Mouse (Mus musculus) limb, embryonic 13.5 days (tissue): ENCODE data around the gene 9130213A22Rik. TPM values are rescaled to one million over a fixed set of nuclear protein-coding genes. Genes with fewer than 3 reads are reported as not detected.

Experiments used
- ATAC-seq: fragments of 200-750 bp; cut with Nextera tagmentation; 2 replicates; pipeline ENCODE4 v1.8.0; 2017; ENCODE audit warnings: low read depth, moderate number of reproducible peaks, moderate TSS enrichment; ENCODE audit not compliant: low FRiP score
- H3K27ac ChIP-seq: fragments of 300-500 bp; sonication (generic); 2 replicates; pipeline ENCODE4 v1.5.1; 2015; ENCODE audit warnings: inconsistent platforms, mild to moderate bottlenecking, moderate library complexity
- H3K27me3 ChIP-seq: fragments of 300-500 bp; sonication (generic); 2 replicates; pipeline ENCODE4 v1.6.1; 2015; ENCODE audit warnings: mild to moderate bottlenecking, inconsistent platforms
- H3K36me3 ChIP-seq: fragments of 300-500 bp; sonication (generic); 2 replicates; pipeline ENCODE4 v1.6.1; 2015; ENCODE audit warnings: inconsistent platforms, mild to moderate bottlenecking, moderate library complexity
- H3K4me1 ChIP-seq: fragments of 300-500 bp; sonication (generic); 2 replicates; pipeline ENCODE4 v1.6.1; 2015; ENCODE audit warnings: inconsistent platforms
- H3K4me2 ChIP-seq: fragments of 300-500 bp; sonication (generic); replicated peaks from 2 replicates; pipeline ENCODE4 v1.6.1; 2015; ENCODE audit warnings: inconsistent platforms, mild to moderate bottlenecking, moderate library complexity
- H3K4me3 ChIP-seq: fragments of 300-500 bp; sonication (generic); 2 replicates; pipeline ENCODE4 v1.5.1; 2015; ENCODE audit warnings: moderate library complexity, mild to moderate bottlenecking, inconsistent platforms
- H3K9ac ChIP-seq: fragments of 300-500 bp; sonication (generic); 2 replicates; pipeline ENCODE4 v1.6.1; 2015; ENCODE audit warnings: mild to moderate bottlenecking, inconsistent platforms
- H3K9me3 ChIP-seq: fragments of 300-500 bp; sonication (generic); 2 replicates; pipeline ENCODE4 v1.6.1; 2016; ENCODE audit warnings: inconsistent platforms
- WGBS: fragments of 180-500 bp; shearing (Covaris S2); methylation state at CpG from one replicate; pipeline ENCODE4 v1.1.7; 2015; 5-methylcytosine and 5-hydroxymethylcytosine counted together
- polyA plus RNA-seq: library from polyadenylated mRNA; unstranded; fragments of >200 nt; fragmentation: Nextera tagmentation; extraction: Ambion mirVana; gene quantifications from 2 replicates; pipeline ENCODE4 v1.2.1, GENCODE M21; 2015

The 9130213A22Rik gene
- polyA plus RNA-seq, 1 experiment from 2014 or later, result 0.52 TPM

GRCm38 (mm10) chr11:69075764-69076479 lies 46.5 kb downstream of the 9130213A22Rik start:
- no peak overlapping the region for H3K9ac ChIP-seq
- no peak overlapping the region for H3K27ac ChIP-seq
- no peaks in the 10 kb centered on the region for H3K36me3 ChIP-seq
- ATAC-seq, result no peak
- no peaks in the 10 kb centered on the region for H3K27me3 ChIP-seq
- no peaks in the 10 kb centered on the region for H3K9me3 ChIP-seq
- 50% methylated on average over 9 of the region's 9 CpGs for WGBS
- H3K4me2 ChIP-seq, result no peak overlapping the region
- H3K4me3 ChIP-seq, result no peak overlapping the region
- H3K4me1 ChIP-seq, result peaks cover 24% of the 10 kb centered on the region

DNA sequence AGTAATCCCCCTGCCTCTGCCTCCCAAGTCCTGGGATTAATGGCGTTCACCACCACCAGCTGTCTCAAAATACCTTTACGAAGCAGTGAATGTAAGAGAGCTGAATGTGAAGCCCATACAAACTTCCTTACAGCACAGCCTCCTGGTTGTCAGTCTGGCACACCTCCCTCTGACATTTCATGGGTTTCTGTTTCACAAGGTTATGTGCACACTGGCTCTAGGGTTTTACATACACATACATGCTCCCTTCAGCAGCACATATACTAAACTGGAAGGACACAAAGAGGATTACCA lies 47.7 kb downstream of the 9130213A22Rik start:
- H3K4me2 ChIP-seq, result no peak overlapping the region
- H3K9ac ChIP-seq, result no peak overlapping the region
- H3K27me3 ChIP-seq, result no peaks in the 10 kb centered on the region
- 43% methylated on average over 2 of the region's 2 CpGs for WGBS
- no peak overlapping the region for H3K4me3 ChIP-seq
- peaks cover 24% of the 10 kb centered on the region for H3K4me1 ChIP-seq
- H3K9me3 ChIP-seq, result no peaks in the 10 kb centered on the region
- ATAC-seq, result no peak
- peak overlapping the region; percentile 82 for H3K27ac ChIP-seq
- H3K36me3 ChIP-seq, result no peaks in the 10 kb centered on the region

DNA sequence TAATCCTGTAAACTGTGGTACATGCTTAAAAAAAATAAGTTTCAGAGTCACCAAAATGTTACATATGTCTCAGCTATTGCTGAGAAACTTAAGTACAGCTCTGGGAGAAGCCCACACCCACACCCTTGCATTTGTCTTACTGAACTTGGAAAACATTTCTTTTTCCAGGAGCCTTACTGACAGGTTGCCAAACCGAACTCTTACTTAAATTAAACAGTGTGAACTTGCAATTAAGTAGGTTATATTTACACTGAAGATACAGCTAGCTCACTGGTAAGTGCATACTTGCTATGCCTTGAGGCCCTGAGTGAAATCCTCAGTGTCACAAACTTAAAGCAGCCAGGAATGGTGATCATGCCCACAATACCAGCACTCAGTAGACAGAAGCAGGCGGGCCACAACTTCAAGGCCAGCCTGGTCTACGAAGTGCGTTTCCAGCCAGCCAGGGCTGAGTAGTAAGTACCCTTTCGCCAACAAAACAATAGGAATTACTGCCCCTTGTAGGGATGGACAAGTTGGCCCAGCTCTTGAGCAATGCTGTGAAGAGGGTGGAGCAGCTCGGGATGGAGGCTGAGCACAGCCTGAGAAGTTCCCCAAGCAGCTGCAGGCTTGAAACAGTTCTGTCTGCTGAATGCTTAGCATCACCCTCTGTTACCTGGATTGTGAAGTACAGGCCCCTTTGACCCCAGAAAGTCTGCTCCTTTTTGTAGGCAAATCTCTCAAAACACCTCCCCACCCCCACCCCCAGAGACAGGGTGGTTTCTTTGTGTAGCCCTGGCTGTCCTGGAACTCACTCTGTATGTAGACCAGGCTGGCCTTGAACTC lies 48.2 kb downstream of the 9130213A22Rik start:
- H3K4me3 ChIP-seq, result no peak overlapping the region
- peak overlapping the region; percentile 82 for H3K27ac ChIP-seq
- H3K27me3 ChIP-seq, result no peaks in the 10 kb centered on the region
- H3K4me2 ChIP-seq, result 0 out of 2 replicates have a peak overlapping the region, but pooled peaks have one; percentile 60
- no peak for ATAC-seq
- no peak overlapping the region for H3K9ac ChIP-seq
- no peaks in the 10 kb centered on the region for H3K36me3 ChIP-seq
- WGBS, result 42% methylated on average over 6 of the region's 6 CpGs
- H3K4me1 ChIP-seq, result peaks cover 24% of the 10 kb centered on the region
- H3K9me3 ChIP-seq, result no peaks in the 10 kb centered on the region

DNA sequence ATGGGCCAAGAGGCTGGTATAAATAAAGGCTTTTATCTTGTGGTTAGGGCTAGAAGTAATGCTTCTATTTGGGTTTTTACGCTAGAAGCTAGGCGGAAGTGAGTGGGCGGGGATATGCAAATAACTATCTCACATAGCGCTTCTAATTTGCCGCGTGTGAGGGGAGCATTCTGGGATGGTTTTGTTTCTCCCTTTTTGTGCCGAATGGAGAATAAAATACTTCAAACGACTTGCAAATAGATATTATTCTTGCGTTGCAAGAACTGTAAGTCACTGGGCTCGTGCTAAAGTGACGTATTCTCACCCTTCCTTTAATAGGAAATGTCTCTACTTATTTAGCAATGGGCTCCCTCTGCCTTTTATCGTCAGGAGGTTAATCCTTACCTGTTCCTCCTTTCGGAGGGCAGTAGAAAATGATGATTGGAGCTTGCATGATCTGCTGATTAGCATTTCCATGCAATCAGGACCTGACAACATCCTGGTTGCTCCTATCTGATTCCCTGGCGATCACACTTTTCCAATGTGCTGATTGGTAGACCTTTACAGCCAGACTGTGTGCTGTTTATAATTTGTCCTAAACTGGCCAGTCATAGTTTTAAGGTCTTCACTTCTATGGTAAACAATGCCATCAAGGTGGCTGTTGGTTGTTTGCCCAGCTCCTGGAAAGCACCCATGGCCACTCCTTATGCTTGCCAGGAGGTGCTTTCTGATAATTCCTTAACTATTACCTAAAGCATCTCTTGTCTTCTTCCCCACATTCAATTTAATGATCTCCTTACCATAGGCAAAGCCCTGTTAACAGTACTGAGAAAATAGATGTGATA lies 49.1 kb downstream of the 9130213A22Rik start:
- peak; percentile 64 for ATAC-seq
- peak overlapping the region; percentile 52; the same call in 1 of the 2 replicates for H3K9ac ChIP-seq
- under 1% methylated on average over 14 of the region's 14 CpGs for WGBS

DNA sequence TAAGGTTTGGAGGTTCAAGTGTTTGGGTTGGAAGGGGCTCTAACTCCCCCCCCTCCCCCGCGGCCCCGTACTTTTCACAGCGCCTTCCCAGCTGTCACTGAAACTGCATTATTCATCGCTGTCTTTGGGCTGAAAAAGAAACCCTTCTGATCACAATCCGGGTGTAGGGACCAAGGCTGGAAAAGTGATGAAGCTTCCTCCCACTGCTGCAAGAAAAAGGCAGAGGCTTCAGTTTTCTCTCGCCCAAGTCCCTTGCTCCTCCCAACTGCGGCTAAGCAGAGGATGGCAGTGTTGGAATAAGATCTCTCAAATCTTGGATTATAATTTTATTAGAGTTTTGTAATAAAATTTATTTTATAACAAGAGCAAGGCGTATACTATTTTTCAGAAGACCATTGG lies 49.7 kb downstream of the 9130213A22Rik start:
- Histone ChIP-seq H3K27ac (peak overlapping the region; percentile 82; the same call in 1 of the 2 replicates), H3K9me3 (no peaks in the 10 kb centered on the region), H3K4me3 (peak overlapping the region; percentile 30), H3K4me1 (peaks cover 24% of the 10 kb centered on the region), H3K9ac (peak overlapping the region; percentile 51), H3K4me2 (peak overlapping the region; percentile 60), H3K27me3 (no peaks in the 10 kb centered on the region), H3K36me3 (no peaks in the 10 kb centered on the region)
- 8% methylated on average over 9 of the region's 9 CpGs for WGBS
- no peak for ATAC-seq

More for the DNA sequence above, 49.1 kb downstream of the 9130213A22Rik start:
- Histone ChIP-seq H3K9me3 (no peaks in the 10 kb centered on the region), H3K27me3 (no peaks in the 10 kb centered on the region), H3K4me1 (peaks cover 24% of the 10 kb centered on the region), H3K4me2 (peak overlapping the region; percentile 60), H3K4me3 (peak overlapping the region; percentile 30), H3K36me3 (no peaks in the 10 kb centered on the region), H3K27ac (peak overlapping the region; percentile 82)

GRCm38 (mm10) chr11:69072234-69072633 lies 50.2 kb downstream of the 9130213A22Rik start:
- Histone ChIP-seq H3K4me2 (peak overlapping the region; percentile 60), H3K27ac (no peak overlapping the region), H3K27me3 (no peaks in the 10 kb centered on the region), H3K9ac (peak overlapping the region; percentile 51; the same call in 1 of the 2 replicates), H3K4me3 (peak overlapping the region; percentile 30), H3K36me3 (no peaks in the 10 kb centered on the region), H3K4me1 (peaks cover 24% of the 10 kb centered on the region), H3K9me3 (no peaks in the 10 kb centered on the region)
- 84% methylated on average over 11 of the region's 11 CpGs for WGBS
- no peak for ATAC-seq

- H3K27me3 ChIP-seq, result no peaks in the 10 kb centered on the region
- H3K4me3 ChIP-seq, result peak overlapping the region; percentile 58
- H3K27ac ChIP-seq, result peak overlapping the region; percentile 93; the same call in 1 of the 2 replicates
- no peaks in the 10 kb centered on the region for H3K36me3 ChIP-seq
- peak overlapping the region; percentile 79 for H3K4me2 ChIP-seq
- H3K4me1 ChIP-seq, result peaks cover 29% of the 10 kb centered on the region
- WGBS, result 22% methylated on average over 9 of the region's 9 CpGs
- no peak for ATAC-seq
- no peaks in the 10 kb centered on the region for H3K9me3 ChIP-seq
- peak overlapping the region; percentile 88 for H3K9ac ChIP-seq
These were observed 51.1 kb downstream of the 9130213A22Rik start for GRCm38 (mm10) chr11:69071262-69071661.

- Histone ChIP-seq H3K9ac (peak within 1 kb of the TSS; percentile 88), H3K27me3 (no peaks in the 10 kb centered on the region), H3K9me3 (no peaks in the 10 kb centered on the region), H3K4me3 (peak within 1 kb of the TSS; percentile 58), H3K4me2 (peak within 1 kb of the TSS; percentile 79), H3K36me3 (no peaks in the 10 kb centered on the region), H3K4me1 (peaks cover 34% of the 10 kb centered on the region), H3K27ac (peak within 1 kb of the TSS; percentile 93)
- peak; percentile 91 for ATAC-seq
- under 1% methylated on average over 47 of the region's 47 CpGs for WGBS
These were observed 51.7 kb downstream of the 9130213A22Rik start, which contains the start of gene Tmem107 for GRCm38 (mm10) chr11:69070590-69071222. Tmem107 (plus strand) TSS chr11:69070806.

GRCm38 (mm10) chr11:69070093-69070492 lies 52.3 kb downstream of the 9130213A22Rik start:
- Histone ChIP-seq H3K27me3 (no peaks in the 10 kb centered on the region), H3K4me2 (peak overlapping the region; percentile 79), H3K9me3 (no peaks in the 10 kb centered on the region), H3K4me1 (peaks cover 35% of the 10 kb centered on the region), H3K9ac (peak overlapping the region; percentile 88), H3K4me3 (peak overlapping the region; percentile 58), H3K27ac (peak overlapping the region; percentile 93), H3K36me3 (no peaks in the 10 kb centered on the region)
- no peak for ATAC-seq
- WGBS, result 0% methylated on average over 13 of the region's 13 CpGs
